Mouse (Mus musculus) forebrain, embryonic 14.5 days (tissue): Measurements from ENCODE around the gene Dusp12. TPM values are rescaled to one million over a fixed set of nuclear protein-coding genes. Genes with fewer than 3 reads are reported as not detected.
A peak's percentile ranks its signal among the peaks of the same experiment; 100 is the strongest.

Experiments
- ATAC-seq: fragments of 200-750 bp; cut with Nextera tagmentation; 2 replicates; pipeline ENCODE4 v1.8.0; 2017; ENCODE audit warnings: mild to moderate bottlenecking, moderate library complexity
- DNase-seq: peaks from one replicate; pipeline ENCODE4 v3.0.0-alpha.2; 2015; ENCODE audit warnings: low spot score
- H3K27ac ChIP-seq: fragments of 300-500 bp; sonication (generic); 2 replicates; pipeline ENCODE4 v1.5.1; 2014; ENCODE audit warnings: low read depth, mild to moderate bottlenecking, control low read depth, low read length, moderate library complexity
- H3K27me3 ChIP-seq: fragments of 300-500 bp; sonication (generic); replicated peaks from 2 replicates; pipeline ENCODE4 v1.6.1; 2014; ENCODE audit warnings: low read length, control low read depth, mixed read lengths; ENCODE audit not compliant: control insufficient read depth, insufficient read depth
- H3K36me3 ChIP-seq: fragments of 300-500 bp; sonication (generic); 2 replicates; pipeline ENCODE4 v1.6.1; 2014; ENCODE audit warnings: low read length, control low read depth; ENCODE audit not compliant: control insufficient read depth, insufficient read depth
- H3K4me1 ChIP-seq: fragments of 300-500 bp; sonication (generic); 2 replicates; pipeline ENCODE4 v1.6.1; 2014; ENCODE audit warnings: antibody characterized with exemption, low read length, control low read depth; ENCODE audit not compliant: control insufficient read depth, insufficient read depth
- H3K4me2 ChIP-seq: fragments of 300-500 bp; sonication (generic); 2 replicates; pipeline ENCODE4 v1.6.1; 2014; ENCODE audit warnings: mild to moderate bottlenecking, control low read depth, low read length
- H3K4me3 ChIP-seq: fragments of 300-500 bp; sonication (generic); 2 replicates; pipeline ENCODE4 v1.5.1; 2014; ENCODE audit warnings: low read depth, low read length, control low read depth
- H3K9ac ChIP-seq: fragments of 300-500 bp; sonication (generic); 2 replicates; pipeline ENCODE4 v1.6.1; 2014; ENCODE audit warnings: mild to moderate bottlenecking, low read length, control low read depth, moderate library complexity
- H3K9me3 ChIP-seq: fragments of 300-500 bp; sonication (generic); replicated peaks from 2 replicates; pipeline ENCODE4 v1.6.1; 2016; ENCODE audit warnings: low read length, control low read depth, mixed read lengths; ENCODE audit not compliant: control insufficient read depth
- WGBS: fragments of 180-500 bp; shearing (Covaris S2); extraction: QIAGEN DNeasy Blood & Tissue Kit; methylation state at CpG from one replicate; pipeline ENCODE4 v1.1.7; 2014; 5-methylcytosine and 5-hydroxymethylcytosine counted together
- polyA plus RNA-seq: library from polyadenylated mRNA; unstranded; fragments of >200 nt; fragmentation: Nextera tagmentation; extraction: Ambion mirVana; gene quantifications from 2 replicates; pipeline ENCODE4 v1.2.1, GENCODE M21; 2014

Gene Dusp12
- polyA plus RNA-seq: 36.8 and 39.7 TPM in 2 replicates

GRCm38 (mm10) chr1:170884978-170885561 lies at the start of gene Dusp12, which contains the start of gene Gm26620:
TSS of gene Dusp12 (minus strand) at chr1:170885540.
TSS of gene Gm26620 (plus strand) at chr1:170885065.
- Histone ChIP-seq H3K9ac (peak within 1 kb of the TSS; percentile 93), H3K4me3 (peak within 1 kb of the TSS; percentile 93), H3K9me3 (no peaks in the 10 kb centered on the region), H3K4me1 (peaks cover 7% of the 10 kb centered on the region; the same call in 1 of the 2 replicates), H3K27me3 (no peaks in the 10 kb centered on the region), H3K4me2 (peak within 1 kb of the TSS; percentile 78), H3K36me3 (peaks cover 8% of the 10 kb centered on the region), H3K27ac (peak within 1 kb of the TSS; percentile 78)
- ATAC-seq (peak; percentile 96), DNase-seq (peak; percentile 96)
- under 1% methylated on average over 46 of the region's 46 CpGs for WGBS

GRCm38 (mm10) chr1:170934383-170934782 lies 49.0 kb upstream of the Dusp12 start:
- H3K9ac ChIP-seq: no peak overlapping the region
- no peaks in the 10 kb centered on the region for H3K27me3 ChIP-seq
- ATAC-seq (no peak), DNase-seq (no peak)
- H3K9me3 ChIP-seq: no peaks in the 10 kb centered on the region
- no peak overlapping the region for H3K27ac ChIP-seq
- H3K4me1 ChIP-seq: no peaks in the 10 kb centered on the region
- 89% methylated on average over 2 of the region's 2 CpGs for WGBS
- no peak overlapping the region for H3K4me2 ChIP-seq
- no peaks in the 10 kb centered on the region for H3K36me3 ChIP-seq
- H3K4me3 ChIP-seq: no peak overlapping the region

GRCm38 (mm10) chr1:170933940-170934339 lies 48.6 kb upstream of the Dusp12 start:
- Histone ChIP-seq H3K9me3 (no peaks in the 10 kb centered on the region), H3K4me3 (no peak overlapping the region), H3K27me3 (no peaks in the 10 kb centered on the region), H3K4me1 (no peaks in the 10 kb centered on the region), H3K9ac (no peak overlapping the region), H3K36me3 (no peaks in the 10 kb centered on the region), H3K27ac (no peak overlapping the region), H3K4me2 (no peak overlapping the region)
- ATAC-seq (no peak), DNase-seq (no peak)
- 79% methylated on average over 1 of the region's 1 CpGs for WGBS

GRCm38 (mm10) chr1:170933386-170933920 lies 48.1 kb upstream of the Dusp12 start:
- Histone ChIP-seq H3K27me3 (no peaks in the 10 kb centered on the region), H3K27ac (no peak overlapping the region), H3K4me3 (no peak overlapping the region), H3K4me2 (no peak overlapping the region), H3K36me3 (no peaks in the 10 kb centered on the region), H3K9ac (no peak overlapping the region), H3K9me3 (no peaks in the 10 kb centered on the region), H3K4me1 (no peaks in the 10 kb centered on the region)
- DNase-seq (no peak), ATAC-seq (no peak)
- 81% methylated on average over 6 of the region's 6 CpGs for WGBS

- no peaks in the 10 kb centered on the region for H3K27me3 ChIP-seq
- H3K4me2 ChIP-seq: no peak overlapping the region
- no peak for DNase-seq
- no peaks in the 10 kb centered on the region for H3K4me1 ChIP-seq
- no peak for ATAC-seq
- H3K9ac ChIP-seq: no peak overlapping the region
- no peak overlapping the region for H3K27ac ChIP-seq
- no peaks in the 10 kb centered on the region for H3K36me3 ChIP-seq
- no peak overlapping the region for H3K4me3 ChIP-seq
- 83% methylated on average over 3 of the region's 3 CpGs for WGBS
- H3K9me3 ChIP-seq: no peaks in the 10 kb centered on the region
Observed at GRCm38 (mm10) chr1:170932043-170932442, 46.7 kb upstream of the Dusp12 start.

- no peaks in the 10 kb centered on the region for H3K36me3 ChIP-seq
- H3K4me1 ChIP-seq: no peaks in the 10 kb centered on the region
- ATAC-seq (no peak), DNase-seq (no peak)
- no peaks in the 10 kb centered on the region for H3K27me3 ChIP-seq
- H3K4me2 ChIP-seq: no peak overlapping the region
- H3K4me3 ChIP-seq: no peak overlapping the region
- WGBS: 86% methylated on average over 4 of the region's 4 CpGs
- H3K27ac ChIP-seq: no peak overlapping the region
- H3K9ac ChIP-seq: no peak overlapping the region
- no peaks in the 10 kb centered on the region for H3K9me3 ChIP-seq
Observed at GRCm38 (mm10) chr1:170929245-170929644, 43.9 kb upstream of the Dusp12 start.

- 80% methylated on average over 2 of the region's 2 CpGs for WGBS
- Histone ChIP-seq H3K9me3 (no peaks in the 10 kb centered on the region), H3K4me3 (no peak overlapping the region), H3K4me2 (no peak overlapping the region), H3K27ac (no peak overlapping the region), H3K36me3 (no peaks in the 10 kb centered on the region), H3K9ac (no peak overlapping the region), H3K27me3 (no peaks in the 10 kb centered on the region), H3K4me1 (no peaks in the 10 kb centered on the region)
- ATAC-seq (no peak), DNase-seq (no peak)
Observed at GRCm38 (mm10) chr1:170928467-170928866, 43.1 kb upstream of the Dusp12 start.

GRCm38 (mm10) chr1:170927378-170927777 lies 42.0 kb upstream of the Dusp12 start, which contains the start of gene Fcrla:
TSS of gene Fcrla (minus strand) at chr1:170927583.
- WGBS: 79% methylated on average over 3 of the region's 3 CpGs
- no peaks in the 10 kb centered on the region for H3K9me3 ChIP-seq
- no peak within 1 kb of the TSS for H3K4me2 ChIP-seq
- H3K36me3 ChIP-seq: no peaks in the 10 kb centered on the region
- H3K27me3 ChIP-seq: no peaks in the 10 kb centered on the region
- no peak for ATAC-seq
- no peak for DNase-seq
- no peaks in the 10 kb centered on the region for H3K4me1 ChIP-seq
- H3K27ac ChIP-seq: no peak within 1 kb of the TSS
- H3K9ac ChIP-seq: no peak within 1 kb of the TSS
- no peak within 1 kb of the TSS for H3K4me3 ChIP-seq

- H3K27ac ChIP-seq: no peak overlapping the region
- DNase-seq: no peak
- WGBS: 65% methylated on average over 6 of the region's 6 CpGs
- no peak overlapping the region for H3K9ac ChIP-seq
- H3K27me3 ChIP-seq: no peaks in the 10 kb centered on the region
- no peak for ATAC-seq
- H3K9me3 ChIP-seq: no peaks in the 10 kb centered on the region
- H3K4me1 ChIP-seq: no peaks in the 10 kb centered on the region
- no peaks in the 10 kb centered on the region for H3K36me3 ChIP-seq
- no peak overlapping the region for H3K4me3 ChIP-seq
- no peak overlapping the region for H3K4me2 ChIP-seq
Observed at GRCm38 (mm10) chr1:170926941-170927340, 41.6 kb upstream of the Dusp12 start.
